Mouse (Mus musculus): ENCODE data around the gene Gtpbp10. TPM values are rescaled to one million over a fixed set of nuclear protein-coding genes. Genes with fewer than 3 reads are reported as not detected.

Gene Gtpbp10
- polyA plus RNA-seq, 1 experiment from 2014 or later, result 12.8 TPM

DNA sequence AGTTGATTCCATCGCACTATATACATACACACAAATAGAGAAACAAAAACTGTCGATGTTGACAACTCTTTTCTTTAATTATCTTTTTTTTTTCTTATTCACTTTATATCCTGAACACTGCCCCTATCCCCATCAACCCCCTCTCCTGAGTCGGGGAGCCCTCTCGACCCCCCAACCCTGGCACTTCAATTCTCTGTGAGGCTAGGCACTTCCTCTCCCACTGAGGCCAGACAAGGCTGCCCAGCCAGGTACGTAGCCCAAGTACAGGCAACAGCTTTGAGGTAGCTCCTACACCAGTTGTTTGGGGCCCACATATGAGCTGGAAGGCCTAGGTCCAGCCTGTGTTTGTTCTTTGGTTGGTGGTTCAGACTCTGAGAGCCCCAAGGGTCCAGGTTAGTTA, 43.9 kb downstream of the Gtpbp10 start:
- no peak for ATAC-seq (ENCODE audit: low FRiP score)
- no peaks in the 10 kb centered on the region for H3K9me3 ChIP-seq (replicated peaks)
- H3K36me3 ChIP-seq, result 0 out of 2 replicates have a peak, but pooled peaks cover 3% of the 10 kb centered on the region
- peak overlapping the region; percentile 89; the same call in 1 of the 2 replicates for H3K4me3 ChIP-seq (replicated peaks)
- no peak overlapping the region for H3K9ac ChIP-seq (replicated peaks)
- no peak overlapping the region for H3K27ac ChIP-seq (replicated peaks)
- 0 out of 2 replicates have a peak, but pooled peaks cover 5% of the 10 kb centered on the region for H3K4me1 ChIP-seq
- 82% methylated on average over 5 of the region's 5 CpGs for WGBS
- H3K27me3 ChIP-seq (replicated peaks), result no peaks in the 10 kb centered on the region
- peak overlapping the region; percentile 77 for H3K4me2 ChIP-seq

DNA sequence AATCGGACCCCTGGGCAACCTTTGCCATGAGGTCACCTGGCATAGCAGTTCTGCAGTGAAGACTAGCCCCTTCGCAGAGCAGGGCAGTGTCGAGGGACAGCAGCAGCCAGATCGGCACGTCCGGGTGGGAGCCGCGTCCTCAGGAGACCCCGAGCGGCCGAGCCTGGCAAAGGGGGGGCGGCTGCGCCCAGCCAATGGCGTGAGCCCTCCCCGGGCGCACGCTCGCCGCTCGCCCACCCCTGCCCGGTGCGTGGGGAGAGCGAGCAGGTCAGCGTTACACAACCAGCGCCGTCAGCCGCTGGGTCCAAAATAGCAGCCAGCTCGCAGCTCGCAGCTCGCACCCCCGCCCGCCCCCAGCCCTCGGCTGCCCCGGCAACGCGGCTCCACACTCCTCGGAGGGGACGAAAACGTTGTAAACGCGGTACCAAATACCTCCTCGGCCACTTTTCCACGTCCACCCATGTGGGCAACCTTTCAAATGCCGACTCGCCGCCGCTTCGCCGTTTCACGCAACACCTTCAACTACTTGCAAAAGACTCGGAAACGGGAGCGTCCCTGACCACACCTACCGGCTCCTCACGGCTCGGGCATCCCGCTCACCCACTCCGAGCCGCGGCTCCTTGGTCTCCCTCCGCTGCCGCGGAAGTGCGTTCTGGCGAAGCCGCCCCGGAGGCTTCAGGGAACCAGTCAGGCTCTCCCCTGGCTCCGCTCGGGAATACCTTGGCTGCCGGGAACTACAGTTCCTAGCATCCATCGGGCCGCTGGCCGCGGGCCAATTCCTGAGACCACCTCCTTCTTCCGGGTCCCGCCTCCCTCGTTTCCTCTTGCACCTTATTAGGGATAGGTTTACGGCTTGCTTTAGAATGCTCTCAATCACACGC, 44.9 kb downstream of the Gtpbp10 start, which contains the start of gene Cldn12:
TSS of gene Cldn12 (minus strand) at position 763 of the 881 bp plus-strand sequence.
- ATAC-seq (ENCODE audit: low FRiP score), result peak; percentile 97
- Histone ChIP-seq H3K9ac (replicated peaks) (peak within 1 kb of the TSS; percentile 80), H3K27ac (replicated peaks) (peak within 1 kb of the TSS; percentile 91), H3K9me3 (replicated peaks) (no peaks in the 10 kb centered on the region), H3K27me3 (replicated peaks) (no peaks in the 10 kb centered on the region), H3K36me3 (0 out of 2 replicates have a peak, but pooled peaks cover 5% of the 10 kb centered on the region), H3K4me2 (peak within 1 kb of the TSS; percentile 77), H3K4me3 (replicated peaks) (peak within 1 kb of the TSS; percentile 89), H3K4me1 (0 out of 2 replicates have a peak, but pooled peaks cover 5% of the 10 kb centered on the region)
- WGBS, result under 1% methylated on average over 76 of the region's 79 CpGs

DNA sequence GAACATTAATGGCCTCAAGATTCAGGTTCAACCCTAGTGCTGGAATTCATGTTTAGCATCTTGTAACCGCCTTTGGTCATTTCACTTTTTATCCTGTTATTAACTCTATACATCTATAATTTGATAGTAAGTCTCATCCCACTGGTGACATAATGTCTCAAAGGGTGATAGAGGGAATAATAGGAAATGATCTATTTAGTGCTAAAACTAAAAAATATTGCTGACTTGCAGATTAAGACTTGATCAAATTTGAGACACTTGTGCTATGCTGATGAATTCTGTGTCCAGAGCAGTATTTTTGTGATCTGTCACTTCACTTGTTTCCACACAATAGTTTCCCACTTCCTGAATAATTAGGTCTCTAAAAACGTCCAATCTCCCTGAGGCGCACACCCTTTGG, 47.9 kb downstream of the Gtpbp10 start:
- H3K9me3 ChIP-seq (replicated peaks), result no peaks in the 10 kb centered on the region
- no peak for ATAC-seq (ENCODE audit: low FRiP score)
- H3K4me2 ChIP-seq, result no peak overlapping the region
- H3K4me3 ChIP-seq (replicated peaks), result no peak overlapping the region
- no peak overlapping the region for H3K9ac ChIP-seq (replicated peaks)
- H3K27me3 ChIP-seq (replicated peaks), result no peaks in the 10 kb centered on the region
- 0 out of 2 replicates have a peak, but pooled peaks cover 5% of the 10 kb centered on the region for H3K36me3 ChIP-seq
- no peak overlapping the region for H3K27ac ChIP-seq (replicated peaks)
- H3K4me1 ChIP-seq, result peaks cover 15% of the 10 kb centered on the region
- WGBS, result 72% methylated on average over 3 of the region's 3 CpGs

DNA sequence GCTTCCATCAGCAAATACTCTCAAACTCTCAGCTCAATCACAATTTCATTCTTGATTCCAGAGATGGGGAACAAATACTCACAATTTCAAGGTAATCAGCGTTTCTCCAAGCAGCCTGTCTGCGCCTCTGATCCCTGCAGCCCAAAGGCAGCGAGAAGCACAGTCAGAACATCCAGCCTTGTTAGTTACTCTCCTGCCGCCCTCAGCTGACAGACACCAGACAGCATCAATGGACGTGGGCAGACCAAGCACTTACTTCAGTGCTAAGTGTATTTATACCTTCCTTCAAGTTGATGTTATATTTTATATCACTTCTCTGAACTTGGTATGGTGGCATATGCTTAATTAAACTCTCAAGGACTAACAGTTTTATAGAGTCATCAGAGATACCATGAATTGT, 48.3 kb downstream of the Gtpbp10 start:
- Histone ChIP-seq H3K4me2 (no peak overlapping the region), H3K9me3 (replicated peaks) (no peaks in the 10 kb centered on the region), H3K9ac (replicated peaks) (no peak overlapping the region), H3K4me1 (peaks cover 15% of the 10 kb centered on the region), H3K27ac (replicated peaks) (no peak overlapping the region), H3K36me3 (0 out of 2 replicates have a peak, but pooled peaks cover 5% of the 10 kb centered on the region), H3K27me3 (replicated peaks) (no peaks in the 10 kb centered on the region), H3K4me3 (replicated peaks) (no peak overlapping the region)
- 71% methylated on average over 5 of the region's 5 CpGs for WGBS
- no peak for ATAC-seq (ENCODE audit: low FRiP score)

DNA sequence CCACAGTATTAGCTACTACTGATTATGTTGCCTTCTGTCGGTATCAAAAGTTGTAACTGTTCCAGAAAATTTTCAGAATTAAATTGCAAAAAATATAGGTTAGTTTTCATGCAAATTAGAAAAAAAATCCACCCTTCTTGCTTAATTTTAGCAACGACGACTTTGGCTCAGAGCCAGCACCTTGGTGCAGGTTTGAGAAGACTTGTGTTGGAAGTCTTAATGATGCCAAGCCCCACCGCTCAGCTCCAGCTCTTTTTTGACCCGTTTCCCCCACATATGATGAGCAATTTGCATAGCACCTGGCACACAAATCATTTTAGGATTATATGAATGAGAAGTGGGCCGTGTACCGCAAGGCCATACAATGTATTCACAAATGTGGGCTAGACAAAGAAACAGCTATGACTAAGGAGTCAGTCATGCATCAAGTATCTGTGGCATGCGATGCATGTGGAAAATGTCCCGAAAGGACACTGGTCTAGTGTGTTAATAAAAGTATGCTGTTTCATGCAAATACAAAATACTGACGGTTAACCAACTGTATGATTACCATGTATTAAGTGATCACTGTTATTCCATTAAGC, 48.9 kb downstream of the Gtpbp10 start:
- no peak for ATAC-seq (ENCODE audit: low FRiP score)
- 0 out of 2 replicates have a peak, but pooled peaks cover 5% of the 10 kb centered on the region for H3K36me3 ChIP-seq
- no peaks in the 10 kb centered on the region for H3K9me3 ChIP-seq (replicated peaks)
- no peak overlapping the region for H3K4me2 ChIP-seq
- peaks cover 15% of the 10 kb centered on the region for H3K4me1 ChIP-seq
- no peak overlapping the region for H3K9ac ChIP-seq (replicated peaks)
- H3K27me3 ChIP-seq (replicated peaks), result no peaks in the 10 kb centered on the region
- 45% methylated on average over 10 of the region's 10 CpGs for WGBS
- H3K4me3 ChIP-seq (replicated peaks), result no peak overlapping the region
- H3K27ac ChIP-seq (replicated peaks), result no peak overlapping the region

DNA sequence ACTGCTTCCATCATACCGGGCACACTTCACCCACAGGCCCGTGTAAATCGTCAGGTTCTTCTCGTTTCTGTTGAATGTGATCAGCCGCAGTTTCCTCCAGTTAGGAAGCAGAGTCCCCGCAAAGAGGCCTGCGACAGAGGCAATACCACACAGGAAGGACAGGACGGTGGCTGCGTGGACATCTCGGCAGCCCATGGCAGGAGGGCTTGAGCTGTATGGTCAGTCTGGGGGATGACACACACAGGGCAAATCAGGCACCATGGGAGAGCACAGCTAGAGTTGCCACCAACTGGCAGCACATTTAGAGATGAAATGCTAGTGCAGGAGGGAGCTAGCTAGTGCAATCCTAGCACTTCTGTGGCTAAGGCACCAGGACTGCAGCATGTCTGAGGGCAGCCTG, 51.1 kb downstream of the Gtpbp10 start:
- H3K27ac ChIP-seq (replicated peaks), result no peak overlapping the region
- ATAC-seq (ENCODE audit: low FRiP score), result peak; percentile 21; the same call in 1 of the 2 replicates
- H3K36me3 ChIP-seq, result 0 out of 2 replicates have a peak, but pooled peaks cover 5% of the 10 kb centered on the region
- no peaks in the 10 kb centered on the region for H3K27me3 ChIP-seq (replicated peaks)
- H3K4me1 ChIP-seq, result peaks cover 10% of the 10 kb centered on the region
- peak overlapping the region; percentile 45 for H3K4me2 ChIP-seq
- no peak overlapping the region for H3K9ac ChIP-seq (replicated peaks)
- WGBS, result 40% methylated on average over 10 of the region's 10 CpGs
- 0 out of 2 replicates have a peak overlapping the region, but pooled peaks have one; percentile 9 for H3K4me3 ChIP-seq (replicated peaks)
- no peaks in the 10 kb centered on the region for H3K9me3 ChIP-seq (replicated peaks)

DNA sequence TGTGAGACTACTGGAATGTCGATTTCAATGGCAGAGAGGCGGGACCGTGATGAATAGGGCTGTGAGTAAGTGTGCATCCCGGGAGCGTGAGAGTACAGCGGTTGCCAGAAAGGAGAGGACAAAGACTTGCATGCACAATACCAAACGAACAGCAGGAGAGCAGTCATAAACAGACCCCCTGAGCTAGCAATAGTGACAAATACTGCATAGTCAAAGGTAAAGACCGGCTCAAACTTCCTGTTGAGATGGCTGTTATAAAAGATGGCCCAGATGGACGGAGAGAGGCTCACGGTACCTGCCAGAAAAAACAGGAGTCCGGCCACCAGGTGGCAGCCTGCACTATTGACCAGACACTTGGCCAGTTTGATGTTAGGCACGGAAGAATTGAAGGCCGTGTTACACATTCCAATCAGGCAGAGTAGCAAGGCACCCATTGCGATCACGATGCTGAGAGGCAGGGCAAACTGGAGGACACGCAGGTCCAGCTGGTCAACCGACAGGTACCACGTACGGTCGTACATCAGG, 51.6 kb downstream of the Gtpbp10 start:
- peak; percentile 79 for ATAC-seq (ENCODE audit: low FRiP score)
- H3K9ac ChIP-seq (replicated peaks), result no peak overlapping the region
- no peaks in the 10 kb centered on the region for H3K9me3 ChIP-seq (replicated peaks)
- H3K4me1 ChIP-seq, result peaks cover 10% of the 10 kb centered on the region
- 0 out of 2 replicates have a peak overlapping the region, but pooled peaks have one; percentile 9 for H3K4me3 ChIP-seq (replicated peaks)
- peak overlapping the region; percentile 45 for H3K4me2 ChIP-seq
- H3K36me3 ChIP-seq, result 0 out of 2 replicates have a peak, but pooled peaks cover 5% of the 10 kb centered on the region
- H3K27ac ChIP-seq (replicated peaks), result 0 out of 2 replicates have a peak overlapping the region, but pooled peaks have one; percentile 38
- WGBS, result 21% methylated on average over 20 of the region's 20 CpGs
- H3K27me3 ChIP-seq (replicated peaks), result no peaks in the 10 kb centered on the region

DNA sequence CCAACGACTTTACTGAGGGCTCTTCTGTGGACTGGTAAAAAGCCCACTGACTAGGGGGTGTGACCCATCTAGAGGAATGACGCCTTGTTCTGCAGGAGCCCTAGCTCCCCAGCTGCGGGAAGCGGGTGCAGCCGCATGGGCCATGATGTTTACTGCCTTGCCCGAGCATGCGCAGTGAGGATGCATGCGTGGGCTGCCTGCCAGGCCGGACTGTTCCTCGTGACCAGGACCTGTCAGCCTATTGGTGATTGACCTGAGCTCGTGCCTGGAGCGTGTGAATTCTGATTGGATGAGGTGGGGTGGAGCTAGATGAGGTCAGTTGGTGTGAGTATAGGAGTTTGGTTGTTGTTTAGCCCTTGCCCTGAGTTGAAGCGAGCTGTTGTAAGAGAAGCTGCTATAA, 54.9 kb downstream of the Gtpbp10 start:
- WGBS, result 85% methylated on average over 13 of the region's 13 CpGs
- peaks cover 10% of the 10 kb centered on the region for H3K4me1 ChIP-seq
- H3K9ac ChIP-seq (replicated peaks), result no peak overlapping the region
- no peak overlapping the region for H3K4me3 ChIP-seq (replicated peaks)
- no peaks in the 10 kb centered on the region for H3K27me3 ChIP-seq (replicated peaks)
- H3K9me3 ChIP-seq (replicated peaks), result no peaks in the 10 kb centered on the region
- 0 out of 2 replicates have a peak, but pooled peaks have one; percentile 14 for ATAC-seq (ENCODE audit: low FRiP score)
- no peaks in the 10 kb centered on the region for H3K36me3 ChIP-seq
- H3K27ac ChIP-seq (replicated peaks), result no peak overlapping the region
- H3K4me2 ChIP-seq, result no peak overlapping the region

DNA sequence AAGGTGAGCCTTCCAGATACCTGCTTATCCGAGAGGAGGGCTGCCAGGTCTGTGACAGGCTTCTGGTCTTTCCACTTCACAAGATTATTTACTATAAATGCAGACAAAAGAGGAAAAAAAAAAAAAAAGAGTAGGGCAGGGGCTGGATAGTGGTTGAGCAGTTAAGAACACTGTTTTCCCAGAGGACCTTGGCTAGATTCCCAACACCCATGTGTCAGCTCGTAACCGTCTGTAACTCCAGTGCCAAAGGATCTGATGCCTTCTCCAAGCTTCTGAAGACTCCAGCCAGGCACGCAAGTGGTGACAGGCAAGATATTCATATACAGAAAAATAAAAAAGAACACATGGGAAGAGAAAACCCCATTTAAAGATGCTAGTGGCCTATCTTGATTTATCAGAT, 56.0 kb downstream of the Gtpbp10 start:
- Histone ChIP-seq H3K36me3 (no peaks in the 10 kb centered on the region), H3K27ac (replicated peaks) (no peak overlapping the region), H3K27me3 (replicated peaks) (no peaks in the 10 kb centered on the region), H3K4me2 (no peak overlapping the region), H3K4me1 (peaks cover 10% of the 10 kb centered on the region), H3K4me3 (replicated peaks) (no peak overlapping the region), H3K9ac (replicated peaks) (no peak overlapping the region), H3K9me3 (replicated peaks) (no peaks in the 10 kb centered on the region)
- 84% methylated on average over 4 of the region's 4 CpGs for WGBS
- no peak for ATAC-seq (ENCODE audit: low FRiP score)

DNA sequence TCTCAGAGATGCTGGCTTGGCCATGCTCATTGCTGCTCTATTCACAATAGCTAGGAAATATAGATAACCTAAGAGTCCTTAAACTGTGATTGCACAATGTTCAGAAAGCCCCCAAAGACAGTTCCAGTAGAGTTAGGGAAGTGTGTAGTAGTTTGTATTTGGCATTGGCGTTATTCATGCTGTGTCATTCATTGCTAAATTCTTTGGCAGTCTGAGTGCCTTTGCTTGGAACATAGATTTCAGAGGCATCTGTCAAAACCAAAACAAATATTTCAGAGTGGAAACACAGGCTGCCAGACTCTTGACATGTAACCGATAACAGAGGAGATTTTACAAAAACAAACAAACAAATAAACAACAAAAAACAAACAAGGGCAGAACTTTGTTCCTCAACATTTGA, 57.8 kb downstream of the Gtpbp10 start:
- no peaks in the 10 kb centered on the region for H3K36me3 ChIP-seq
- WGBS, result 92% methylated on average over 2 of the region's 2 CpGs
- no peaks in the 10 kb centered on the region for H3K4me1 ChIP-seq
- H3K4me3 ChIP-seq (replicated peaks), result no peak overlapping the region
- H3K4me2 ChIP-seq, result no peak overlapping the region
- no peaks in the 10 kb centered on the region for H3K9me3 ChIP-seq (replicated peaks)
- H3K27ac ChIP-seq (replicated peaks), result no peak overlapping the region
- no peak for ATAC-seq (ENCODE audit: low FRiP score)
- H3K9ac ChIP-seq (replicated peaks), result no peak overlapping the region
- no peaks in the 10 kb centered on the region for H3K27me3 ChIP-seq (replicated peaks)

DNA sequence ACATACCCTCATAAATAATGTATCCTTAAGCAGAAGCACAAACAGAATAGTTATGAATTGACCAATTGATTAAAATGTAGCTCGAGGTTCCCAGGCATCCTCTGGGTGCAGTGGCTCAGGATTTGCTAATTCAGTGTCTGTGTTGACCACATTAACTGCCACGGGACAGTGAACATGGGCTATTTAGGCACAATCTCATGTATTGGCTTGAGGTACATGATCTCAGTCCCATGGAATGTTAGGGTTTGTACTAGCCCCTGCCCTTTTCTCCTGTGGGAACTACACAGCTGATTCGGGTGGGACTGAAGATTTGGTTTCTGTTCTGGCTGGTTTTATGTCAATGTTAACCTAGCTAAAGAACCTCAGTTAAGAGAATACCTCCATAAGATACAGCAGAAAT, 62.9 kb downstream of the Gtpbp10 start:
- no peaks in the 10 kb centered on the region for H3K4me1 ChIP-seq
- H3K4me2 ChIP-seq, result no peak overlapping the region
- no peaks in the 10 kb centered on the region for H3K36me3 ChIP-seq
- no peaks in the 10 kb centered on the region for H3K9me3 ChIP-seq (replicated peaks)
- H3K27ac ChIP-seq (replicated peaks), result no peak overlapping the region
- H3K4me3 ChIP-seq (replicated peaks), result no peak overlapping the region
- WGBS, result 49% methylated on average over 3 of the region's 3 CpGs
- no peak for ATAC-seq (ENCODE audit: low FRiP score)
- no peak overlapping the region for H3K9ac ChIP-seq (replicated peaks)
- no peaks in the 10 kb centered on the region; the same call in 1 of the 2 replicates for H3K27me3 ChIP-seq (replicated peaks)

All from neural tube, embryonic 15.5 days (tissue).